Mouse (Mus musculus): ENCODE results near the gene Vars2. TPM values are rescaled to one million over a fixed set of nuclear protein-coding genes. Genes with fewer than 3 reads are reported as not detected.

The Vars2 gene
- total RNA-seq, 2 experiments from 2014 or later: 32.4 to 47.3 TPM

DNA sequence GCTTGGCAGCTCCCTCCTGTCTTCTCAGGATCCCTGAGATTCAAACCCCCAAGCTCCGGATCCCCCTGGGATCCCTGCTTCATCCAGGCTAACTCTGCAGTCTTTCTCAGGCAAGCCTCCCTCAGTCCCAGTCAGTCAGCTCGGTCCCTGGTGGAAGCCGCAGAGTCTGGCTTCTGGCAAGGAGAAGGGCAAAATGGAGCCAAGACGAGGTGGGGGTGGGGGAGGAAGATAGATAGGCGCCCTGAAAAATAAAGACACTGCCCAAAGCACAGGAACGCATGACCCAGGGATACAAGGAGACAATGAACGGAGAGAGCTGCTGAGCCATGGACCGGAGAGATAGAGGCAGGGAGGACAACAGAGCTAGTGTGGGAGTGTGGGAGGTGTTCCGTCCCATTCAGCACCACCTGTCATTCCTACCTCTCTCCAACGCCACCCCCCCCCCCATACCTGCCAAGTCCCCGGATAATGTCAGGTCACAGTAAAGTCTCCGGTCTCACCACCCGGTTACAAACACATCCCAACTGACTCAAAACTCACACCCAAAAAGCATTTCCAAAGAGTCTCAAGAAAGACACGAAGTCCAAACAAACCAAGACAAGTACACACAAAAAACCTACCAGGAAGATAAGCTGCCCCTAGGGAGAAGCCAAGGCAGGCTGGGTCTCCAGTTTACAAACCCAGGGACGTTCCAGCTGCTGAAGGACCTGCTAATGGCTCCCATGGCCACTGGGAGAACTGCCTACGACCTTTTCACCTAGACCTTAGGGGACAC, 34.0 kb upstream of the Vars2 start:
- no peak for TF ChIP-seq CTCF (conservative IDR thresholded peaks at IDR 0.05)
- no peak for DNase-seq (ENCODE audit: low spot score in 2 of 2)
- Histone ChIP-seq H3K4me3 (peak overlapping the region; percentile 84), H3K27ac (peak overlapping the region; percentile 97)

DNA sequence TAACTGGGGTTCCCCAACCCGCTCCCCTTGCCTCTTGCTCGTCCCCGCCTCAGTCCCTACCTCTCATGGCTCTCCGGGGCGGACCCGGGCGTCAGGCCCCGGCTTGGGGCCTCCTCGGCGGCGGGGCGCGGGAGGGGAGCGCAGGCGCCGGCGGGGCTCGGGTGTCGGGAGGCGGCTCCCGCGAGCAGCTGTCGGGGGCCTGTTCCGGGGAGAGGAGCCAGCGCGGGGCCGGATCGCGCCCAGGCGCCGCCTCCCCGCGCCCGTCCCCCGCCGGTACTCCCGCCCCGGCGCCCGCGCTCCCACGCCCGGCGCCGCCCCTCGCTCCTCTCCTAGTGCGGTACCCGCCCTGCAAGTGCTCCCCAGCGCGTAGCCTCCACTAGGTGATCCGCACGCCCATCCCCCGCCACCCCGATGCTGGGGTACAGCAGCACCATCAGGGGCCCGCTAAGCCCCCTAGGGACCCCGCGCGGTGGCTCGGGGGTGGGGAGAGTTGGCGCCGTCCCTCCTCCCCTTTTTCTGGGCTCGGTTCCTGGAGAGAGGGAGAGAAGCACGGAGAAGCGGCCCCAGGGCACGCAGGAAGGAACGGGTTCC, 33.1 kb upstream of the Vars2 start:
- peak; percentile 84 to 88 for DNase-seq (ENCODE audit: low spot score in 2 of 2)
- Histone ChIP-seq H3K27ac (peak overlapping the region; percentile 97), H3K4me3 (peak overlapping the region; percentile 84)
- TF ChIP-seq CTCF (conservative IDR thresholded peaks at IDR 0.05): peak; percentile 24; the same call in 1 of the 2 replicates

DNA sequence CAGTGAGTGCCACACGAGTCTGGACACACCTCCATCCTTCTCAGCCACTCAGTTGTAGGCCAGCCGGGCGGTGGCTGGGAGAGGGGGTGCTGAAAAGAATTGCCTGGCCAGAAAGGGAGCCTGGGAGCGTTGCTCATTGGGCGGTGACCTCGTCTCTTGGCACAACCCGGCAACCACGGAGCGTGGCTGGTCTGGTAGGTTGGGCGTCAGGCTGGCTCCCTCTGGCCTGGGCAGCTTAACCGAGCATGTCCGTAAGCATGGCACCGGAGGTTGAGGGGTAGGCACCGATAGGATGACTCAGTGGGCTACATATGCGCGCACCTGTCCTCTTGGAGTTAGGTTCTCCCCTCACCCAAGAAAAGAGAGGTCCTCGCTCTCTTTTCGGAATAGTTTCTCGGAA, 32.5 kb upstream of the Vars2 start:
- DNase-seq (ENCODE audit: low spot score in 2 of 2): peak; percentile 67 to 70

DNA sequence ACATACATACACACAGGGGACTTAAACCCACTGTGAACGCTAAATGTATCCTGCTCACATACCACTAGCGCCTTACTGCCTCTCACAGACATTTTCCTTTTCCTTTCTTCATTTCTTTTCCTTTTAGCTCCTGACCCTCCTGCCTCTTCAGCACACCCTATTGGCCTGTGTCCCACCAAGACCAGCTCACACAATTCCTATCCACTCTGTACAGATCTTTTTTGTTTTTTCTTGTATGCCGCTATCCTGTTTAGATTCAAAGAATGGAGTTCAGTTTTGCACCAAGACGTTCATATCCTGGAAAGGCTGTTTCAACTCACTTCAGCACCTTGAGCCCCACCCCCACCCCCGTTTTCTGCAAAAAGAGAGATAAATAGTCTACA, 31.1 kb upstream of the Vars2 start:
- Histone ChIP-seq H3K4me3 (peak overlapping the region; percentile 46), H3K27ac (peak overlapping the region; percentile 97)
- DNase-seq (ENCODE audit: low spot score in 2 of 2): no peak
- TF ChIP-seq CTCF (conservative IDR thresholded peaks at IDR 0.05): no peak

More for the DNA sequence above, 32.5 kb upstream of the Vars2 start:
- peak overlapping the region; percentile 84 for H3K4me3 ChIP-seq
- no peak for TF ChIP-seq CTCF (conservative IDR thresholded peaks at IDR 0.05)
- H3K27ac ChIP-seq: peak overlapping the region; percentile 97

GRCm38 (mm10) chr17:35697759-35698500, 30.5 kb upstream of the Vars2 start:
- TF ChIP-seq CTCF (conservative IDR thresholded peaks at IDR 0.05): no peak
- Histone ChIP-seq H3K27ac (peak overlapping the region; percentile 97), H3K4me3 (peak overlapping the region; percentile 46)
- peak in 1 of 2 experiments; percentile 50 for DNase-seq (ENCODE audit: low spot score in 2 of 2)

DNA sequence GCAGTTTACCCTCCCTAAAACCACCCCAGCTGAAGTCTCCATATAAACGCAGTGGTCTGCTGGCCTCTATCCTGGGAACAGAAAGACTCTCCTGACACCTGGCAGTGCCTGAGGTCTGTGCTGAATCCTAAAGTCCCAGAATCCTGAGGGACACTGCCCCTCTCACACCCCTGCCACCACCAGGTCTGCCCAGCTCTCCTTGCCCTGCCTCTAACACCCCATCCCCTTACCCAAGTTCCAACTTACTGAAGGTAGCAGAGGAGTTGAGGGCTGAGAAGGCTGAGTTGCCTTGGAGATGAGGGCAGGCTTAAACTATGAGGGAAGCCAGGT, 30.0 kb upstream of the Vars2 start:
- no peak for DNase-seq (ENCODE audit: low spot score in 2 of 2)
- TF ChIP-seq CTCF (conservative IDR thresholded peaks at IDR 0.05): no peak

GRCm38 (mm10) chr17:35696691-35697090, 29.3 kb upstream of the Vars2 start:
- DNase-seq (ENCODE audit: low spot score in 2 of 2): no peak
- no peak for TF ChIP-seq CTCF (conservative IDR thresholded peaks at IDR 0.05)
- Histone ChIP-seq H3K27ac (peak overlapping the region; percentile 97), H3K4me3 (peak overlapping the region; percentile 46)

More for the DNA sequence above, 30.0 kb upstream of the Vars2 start:
- Histone ChIP-seq H3K27ac (peak overlapping the region; percentile 97), H3K4me3 (peak overlapping the region; percentile 46)

DNA sequence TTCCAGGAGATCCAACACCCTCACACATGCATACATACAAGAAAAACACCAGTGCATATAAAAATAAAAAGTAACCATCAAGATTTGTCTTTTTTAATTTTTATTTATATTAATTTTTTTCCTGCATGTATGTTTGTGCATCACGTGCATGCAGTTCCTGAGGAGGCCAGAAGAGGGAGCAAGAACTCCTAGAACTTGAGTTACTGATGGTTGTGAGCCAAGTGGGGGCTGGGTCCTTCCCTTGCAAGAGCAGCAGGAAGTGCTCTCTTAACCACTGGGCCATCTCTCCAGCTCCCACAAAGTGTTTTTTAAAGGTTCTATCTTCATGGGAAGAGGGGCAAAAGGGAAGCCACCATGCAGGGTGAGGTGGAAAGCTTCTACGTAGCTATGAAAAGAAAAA, 27.9 kb upstream of the Vars2 start:
- H3K27ac ChIP-seq: no peak overlapping the region
- DNase-seq (ENCODE audit: low spot score in 2 of 2): no peak
- H3K4me3 ChIP-seq: no peak overlapping the region
- peak; percentile 78 for TF ChIP-seq CTCF (conservative IDR thresholded peaks at IDR 0.05)

DNA sequence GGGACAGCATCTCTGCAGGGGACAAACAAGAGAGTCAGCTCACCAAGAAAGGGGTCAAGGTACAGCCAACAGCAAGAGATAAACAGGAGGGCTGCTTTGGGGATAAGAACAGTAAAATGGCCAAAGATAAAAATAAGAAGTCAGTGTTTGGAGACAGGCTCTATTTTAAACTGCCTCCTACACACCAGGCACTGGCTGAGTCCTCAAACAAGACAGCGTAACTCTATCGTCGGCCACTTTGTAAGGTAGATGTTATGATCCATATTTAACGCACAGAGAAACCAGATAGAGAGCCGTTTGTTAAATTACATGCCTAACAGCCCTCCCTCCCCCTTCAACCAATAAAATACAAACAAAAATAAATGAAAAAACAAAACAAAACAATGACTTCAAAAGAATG, 26.5 kb upstream of the Vars2 start:
- Histone ChIP-seq H3K27ac (0 out of 2 replicates have a peak overlapping the region, but pooled peaks have one; percentile 7), H3K4me3 (no peak overlapping the region)
- no peak for TF ChIP-seq CTCF (conservative IDR thresholded peaks at IDR 0.05)
- DNase-seq (ENCODE audit: low spot score in 2 of 2): no peak

- Histone ChIP-seq H3K4me3 (no peak overlapping the region), H3K27ac (0 out of 2 replicates have a peak overlapping the region, but pooled peaks have one; percentile 18)
- DNase-seq (ENCODE audit: low spot score in 2 of 2): no peak
- TF ChIP-seq CTCF (conservative IDR thresholded peaks at IDR 0.05): no peak
Observed at GRCm38 (mm10) chr17:35692368-35692767, 25.0 kb upstream of the Vars2 start.

- DNase-seq (ENCODE audit: low spot score in 2 of 2): no peak
- TF ChIP-seq CTCF (conservative IDR thresholded peaks at IDR 0.05): no peak
- H3K4me3 ChIP-seq: no peak overlapping the region
Observed at GRCm38 (mm10) chr17:35691811-35692210, 24.4 kb upstream of the Vars2 start.

DNA sequence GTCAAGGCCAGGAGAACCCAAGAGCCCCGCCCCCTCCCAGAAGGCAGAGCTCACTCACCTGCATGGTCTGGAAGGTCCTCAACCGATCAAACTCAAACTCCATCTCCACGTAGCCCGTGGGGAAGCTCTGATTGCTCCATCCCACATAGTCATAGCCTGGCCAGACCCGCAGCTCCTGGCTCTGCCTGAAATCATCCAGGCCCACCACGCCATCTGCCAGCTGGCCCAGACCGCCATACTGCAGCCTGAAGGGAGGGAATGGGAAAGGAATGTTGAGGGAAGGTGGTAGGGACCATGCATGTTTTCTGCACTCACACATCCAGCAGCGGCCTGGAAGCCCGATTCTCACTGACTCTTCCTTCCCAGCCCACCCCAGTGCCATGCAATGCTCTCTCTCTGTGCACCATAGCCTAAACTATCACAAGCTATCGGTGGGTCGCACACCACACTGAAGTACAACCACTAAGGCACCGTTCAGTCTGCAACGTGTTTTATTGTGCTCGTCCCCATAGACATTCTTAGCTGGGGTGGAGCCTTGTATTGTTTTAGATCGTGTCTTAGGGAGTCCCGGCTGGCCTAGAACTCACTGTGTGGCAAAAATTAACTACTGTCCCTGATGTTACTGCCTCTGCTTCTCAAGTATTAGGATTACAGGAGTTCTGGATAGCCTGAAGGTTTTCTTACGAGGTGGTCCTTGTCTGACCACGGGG, 22.7 kb upstream of the Vars2 start:
- no peak for DNase-seq (ENCODE audit: low spot score in 2 of 2)
- no peak for TF ChIP-seq CTCF (conservative IDR thresholded peaks at IDR 0.05)
- Histone ChIP-seq H3K27ac (no peak overlapping the region), H3K4me3 (no peak overlapping the region)

More at GRCm38 (mm10) chr17:35691811-35692210, 24.4 kb upstream of the Vars2 start:
- H3K27ac ChIP-seq: 0 out of 2 replicates have a peak overlapping the region, but pooled peaks have one; percentile 18
